Mouse (Mus musculus): ENCODE data around the gene Nup88. TPM values are rescaled to one million over a fixed set of nuclear protein-coding genes. Genes with fewer than 3 reads are reported as not detected.

The Nup88 gene
- 100 and 104 TPM in 2 replicates for polyA plus RNA-seq (2015; fragmentation: Nextera tagmentation; extraction: Ambion mirVana)

DNA sequence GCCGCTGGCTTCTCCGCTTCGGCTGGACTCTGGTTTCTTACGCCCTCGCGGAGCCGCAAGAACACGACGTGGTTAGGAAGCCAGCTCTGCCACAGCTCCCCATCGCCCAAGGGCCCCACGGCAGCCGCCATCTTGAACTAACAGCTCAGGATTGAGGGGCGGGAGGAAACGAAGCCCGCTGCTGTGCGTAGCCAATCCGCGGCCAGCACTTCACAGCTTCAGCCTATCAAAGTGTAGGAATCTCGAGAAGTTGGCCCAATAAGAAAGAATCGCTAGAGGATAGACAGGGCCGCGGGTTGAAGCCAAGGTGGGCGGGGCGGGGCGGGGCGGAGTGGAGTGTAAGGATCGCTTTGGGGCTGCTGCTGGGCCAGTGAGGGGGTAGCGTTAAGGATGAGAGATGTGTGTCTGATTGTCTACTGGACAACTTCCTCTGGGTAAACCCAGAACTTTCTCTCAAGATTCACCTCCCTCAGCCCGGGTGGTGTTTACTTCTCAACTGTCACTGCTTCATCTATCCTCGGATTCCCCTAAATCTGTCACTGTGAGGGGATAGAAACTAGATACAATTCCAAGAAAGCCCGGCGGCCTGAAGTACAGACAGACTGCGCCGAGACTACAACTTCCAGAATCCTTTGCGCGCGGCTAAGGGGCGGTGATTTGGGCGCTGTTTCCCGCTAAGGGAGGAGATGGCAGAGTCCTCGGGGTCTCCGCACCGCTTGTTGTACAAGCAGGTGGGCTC lies at the start of gene Nup88, which contains the start of gene Rpain:
TSS of gene Nup88 (minus strand) at position 153 of the 739 bp plus-strand sequence.
TSS of gene Rpain (plus strand) at position 393 of the 739 bp plus-strand sequence.
- under 1% methylated on average over 43 of the region's 43 CpGs for WGBS
- ATAC-seq, result peak; percentile 98
- peak within 1 kb of the TSS; percentile 90 for H3K9ac ChIP-seq
- peak within 1 kb of the TSS; percentile 90 for H3K4me3 ChIP-seq (replicated peaks)
- H3K4me2 ChIP-seq (replicated peaks), result peak within 1 kb of the TSS; percentile 76
- H3K4me1 ChIP-seq (replicated peaks), result peaks cover 12% of the 10 kb centered on the region
- peaks cover 13% of the 10 kb centered on the region; the same call in 1 of the 2 replicates for H3K36me3 ChIP-seq
- H3K27me3 ChIP-seq (replicated peaks), result no peaks in the 10 kb centered on the region
- H3K9me3 ChIP-seq, result no peaks in the 10 kb centered on the region
- peak within 1 kb of the TSS; percentile 85 for H3K27ac ChIP-seq

DNA sequence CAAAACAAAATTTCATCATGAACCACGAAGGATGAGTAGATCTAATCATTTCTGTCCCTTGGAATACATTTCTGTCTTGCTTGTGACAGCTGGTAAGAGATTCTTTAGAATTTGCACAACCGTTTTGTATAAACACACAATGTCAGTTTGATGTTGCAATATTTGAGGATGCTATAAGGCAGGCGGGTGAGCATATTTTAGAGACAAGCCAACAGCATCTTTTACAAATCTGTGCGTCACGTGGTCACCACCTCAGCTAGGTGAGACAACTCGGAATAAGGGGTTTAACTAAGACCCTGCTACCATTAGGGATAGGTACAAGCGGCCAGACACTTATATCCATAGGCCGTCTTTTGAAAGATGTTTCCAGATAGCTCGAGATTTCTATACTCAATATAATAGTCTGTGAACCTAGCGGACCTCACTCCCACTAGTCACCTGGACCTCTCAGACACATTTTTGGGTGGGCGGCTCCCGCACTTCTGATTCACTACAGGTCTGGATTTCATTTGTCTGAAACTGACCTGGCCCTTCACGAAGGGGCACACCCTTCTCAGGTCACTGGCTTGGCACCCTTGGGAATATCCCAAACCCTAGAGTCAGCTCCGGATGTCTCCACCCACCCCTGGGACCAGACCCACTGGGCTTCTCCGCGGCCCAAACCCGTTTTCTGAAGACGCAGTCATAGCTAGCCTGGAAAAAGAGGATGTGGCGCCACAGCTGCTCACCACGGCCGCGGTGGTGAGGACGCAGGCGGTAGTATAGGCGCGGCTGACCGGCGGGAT lies 48.8 kb upstream of the Nup88 start:
- peak overlapping the region; percentile 86 for H3K4me3 ChIP-seq (replicated peaks)
- ATAC-seq, result peak; percentile 48
- H3K27ac ChIP-seq, result peak overlapping the region; percentile 75
- H3K36me3 ChIP-seq, result 0 out of 2 replicates have a peak, but pooled peaks cover 5% of the 10 kb centered on the region
- H3K27me3 ChIP-seq (replicated peaks), result no peaks in the 10 kb centered on the region
- 0 out of 2 replicates have a peak, but pooled peaks cover 6% of the 10 kb centered on the region for H3K4me1 ChIP-seq (replicated peaks)
- H3K4me2 ChIP-seq (replicated peaks), result peak overlapping the region; percentile 75
- H3K9ac ChIP-seq, result peak overlapping the region; percentile 93
- no peaks in the 10 kb centered on the region for H3K9me3 ChIP-seq
- WGBS, result 4% methylated on average over 28 of the region's 28 CpGs

DNA sequence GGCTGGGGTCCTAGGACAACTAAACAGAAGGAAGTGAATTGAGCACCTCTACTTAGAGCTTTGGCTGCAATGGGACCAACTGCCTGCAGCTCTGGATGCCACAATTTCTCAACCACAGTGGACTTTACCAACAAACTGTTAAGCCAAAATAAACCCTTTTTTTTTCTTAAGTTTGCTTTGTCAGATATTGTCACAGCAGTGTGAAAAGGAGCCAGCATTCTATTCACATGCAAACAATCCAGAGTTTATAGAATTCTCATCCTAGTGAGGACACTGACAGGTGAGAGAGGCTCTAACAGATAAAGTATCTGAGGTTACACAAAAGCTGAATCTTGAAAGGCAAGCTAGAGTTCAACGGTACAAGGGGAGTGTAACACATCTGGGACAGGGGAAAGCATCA lies 47.3 kb upstream of the Nup88 start:
- Histone ChIP-seq H3K27me3 (replicated peaks) (no peaks in the 10 kb centered on the region), H3K4me3 (replicated peaks) (no peak overlapping the region), H3K27ac (no peak overlapping the region), H3K36me3 (peaks cover 7% of the 10 kb centered on the region; the same call in 1 of the 2 replicates), H3K4me2 (replicated peaks) (no peak overlapping the region), H3K9me3 (no peaks in the 10 kb centered on the region), H3K4me1 (replicated peaks) (0 out of 2 replicates have a peak, but pooled peaks cover 6% of the 10 kb centered on the region), H3K9ac (no peak overlapping the region)
- 86% methylated on average over 1 of the region's 1 CpGs for WGBS
- ATAC-seq, result no peak

DNA sequence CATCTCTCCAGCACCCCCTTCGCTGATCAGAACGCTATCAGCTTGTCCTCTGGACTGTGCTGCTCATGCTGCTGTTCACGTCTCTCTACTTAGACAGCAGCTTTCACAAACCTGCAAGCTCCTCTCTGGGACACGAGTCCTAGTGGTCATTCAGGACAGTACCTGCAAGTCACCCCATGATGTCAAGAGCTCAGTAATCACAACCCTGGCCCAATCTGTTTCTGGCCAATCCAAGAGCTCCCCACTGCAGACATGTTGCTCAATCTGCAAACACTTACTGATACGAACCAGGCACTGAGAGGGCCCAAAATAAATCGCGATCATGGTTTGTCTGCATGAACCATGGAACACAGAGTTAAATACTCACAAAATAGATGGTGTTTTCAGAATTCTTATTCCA lies 43.0 kb upstream of the Nup88 start:
- H3K4me1 ChIP-seq (replicated peaks), result 0 out of 2 replicates have a peak, but pooled peaks cover 6% of the 10 kb centered on the region
- H3K36me3 ChIP-seq, result peaks cover 19% of the 10 kb centered on the region
- no peak overlapping the region for H3K4me2 ChIP-seq (replicated peaks)
- H3K9me3 ChIP-seq, result no peaks in the 10 kb centered on the region
- H3K27me3 ChIP-seq (replicated peaks), result no peaks in the 10 kb centered on the region
- ATAC-seq, result no peak
- no peak overlapping the region for H3K4me3 ChIP-seq (replicated peaks)
- no peak overlapping the region for H3K27ac ChIP-seq
- no peak overlapping the region for H3K9ac ChIP-seq
- WGBS, result 95% methylated on average over 7 of the region's 7 CpGs

DNA sequence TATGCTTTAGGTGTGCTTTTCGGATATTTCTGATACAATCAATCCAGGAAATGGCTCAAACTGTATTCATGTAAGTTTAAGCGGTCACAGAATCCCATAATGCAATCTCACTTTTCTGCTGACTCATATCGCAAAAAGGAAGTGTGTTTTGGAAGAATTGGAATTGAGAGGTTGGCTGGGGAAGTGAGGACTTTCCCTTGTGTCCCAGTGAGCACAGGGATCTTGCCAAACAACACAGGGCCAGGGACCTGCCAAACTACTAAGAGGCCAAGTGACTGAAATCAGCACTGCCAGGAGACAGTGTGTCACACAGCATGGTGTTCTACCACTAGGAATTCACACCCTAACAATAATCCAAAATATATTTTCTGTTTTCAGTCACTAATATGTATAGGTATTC lies 38.5 kb upstream of the Nup88 start:
- Histone ChIP-seq H3K4me2 (replicated peaks) (no peak overlapping the region), H3K9ac (no peak overlapping the region), H3K27ac (no peak overlapping the region), H3K27me3 (replicated peaks) (no peaks in the 10 kb centered on the region), H3K36me3 (peaks cover 19% of the 10 kb centered on the region), H3K4me1 (replicated peaks) (peaks cover 3% of the 10 kb centered on the region; the same call in 1 of the 2 replicates), H3K9me3 (no peaks in the 10 kb centered on the region), H3K4me3 (replicated peaks) (no peak overlapping the region)
- ATAC-seq, result no peak
- 83% methylated on average over 3 of the region's 3 CpGs for WGBS

DNA sequence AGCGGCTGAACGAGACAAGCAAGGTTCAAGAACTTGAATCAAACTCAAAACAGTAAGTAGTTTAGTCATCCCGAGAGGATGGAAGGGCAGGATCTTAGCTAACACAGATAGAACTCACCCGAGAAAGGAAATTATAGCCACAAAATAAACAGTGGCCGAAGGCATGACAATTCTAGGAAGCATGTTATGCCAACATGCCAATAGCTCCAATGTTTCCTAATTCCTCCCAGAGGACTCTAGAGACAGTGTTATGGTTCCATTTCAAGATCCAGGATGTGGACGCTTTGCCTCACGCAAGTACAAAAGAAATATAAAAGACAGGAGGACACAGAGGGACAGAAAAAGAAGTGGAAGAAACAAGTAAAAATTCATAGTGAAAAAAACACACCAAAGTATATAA lies 38.1 kb upstream of the Nup88 start:
- Histone ChIP-seq H3K9ac (no peak overlapping the region), H3K27me3 (replicated peaks) (no peaks in the 10 kb centered on the region), H3K4me1 (replicated peaks) (peaks cover 8% of the 10 kb centered on the region), H3K4me3 (replicated peaks) (no peak overlapping the region), H3K4me2 (replicated peaks) (no peak overlapping the region), H3K9me3 (no peaks in the 10 kb centered on the region), H3K36me3 (peaks cover 19% of the 10 kb centered on the region), H3K27ac (no peak overlapping the region)
- no peak for ATAC-seq
- 85% methylated on average over 7 of the region's 7 CpGs for WGBS

DNA sequence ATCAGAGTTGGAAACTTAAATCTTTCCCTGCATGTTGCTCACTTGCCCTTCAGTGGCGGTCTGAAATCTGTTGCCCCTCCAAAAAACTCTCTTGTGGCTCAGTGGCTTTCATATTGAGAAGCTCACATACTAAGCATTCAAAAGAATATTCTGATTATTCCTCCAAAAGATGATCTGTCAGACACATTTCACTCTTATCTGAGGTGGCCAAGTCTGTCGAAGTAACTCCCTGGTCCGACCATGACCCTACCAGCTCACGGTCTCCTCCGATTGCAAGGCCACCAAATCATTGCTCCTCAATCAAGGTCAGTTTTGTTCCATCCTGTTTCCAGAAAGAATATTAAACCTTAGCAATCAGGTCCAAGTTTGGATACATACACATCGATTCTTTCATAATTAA lies 37.3 kb upstream of the Nup88 start:
- no peaks in the 10 kb centered on the region for H3K27me3 ChIP-seq (replicated peaks)
- 93% methylated on average over 6 of the region's 6 CpGs for WGBS
- no peak for ATAC-seq

DNA sequence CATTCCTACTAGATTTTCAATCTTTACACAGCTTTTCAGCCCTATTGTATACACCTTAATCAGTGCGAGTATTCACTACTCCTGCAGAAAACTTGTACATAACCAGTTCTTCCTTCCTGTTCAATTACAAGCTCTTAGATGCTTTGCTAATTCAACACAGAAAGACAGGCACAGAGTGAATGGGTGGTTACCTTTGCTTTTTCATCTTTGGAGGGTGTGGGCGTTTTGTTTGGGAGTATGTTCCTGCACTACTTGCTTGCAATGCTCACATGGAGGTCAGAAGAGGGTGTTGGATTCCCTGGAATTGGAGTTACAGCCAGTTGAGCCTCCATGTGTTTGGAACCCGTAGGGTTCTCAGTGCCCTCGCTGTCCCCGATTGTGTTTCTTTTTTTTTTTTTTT lies 35.3 kb upstream of the Nup88 start:
- H3K36me3 ChIP-seq, result peaks cover 10% of the 10 kb centered on the region
- H3K4me1 ChIP-seq (replicated peaks), result peaks cover 14% of the 10 kb centered on the region
- H3K4me2 ChIP-seq (replicated peaks), result peak overlapping the region; percentile 50
- H3K9ac ChIP-seq, result no peak overlapping the region
- no peak for ATAC-seq
- H3K27me3 ChIP-seq (replicated peaks), result no peaks in the 10 kb centered on the region
- H3K27ac ChIP-seq, result no peak overlapping the region
- no peaks in the 10 kb centered on the region for H3K9me3 ChIP-seq
- no peak overlapping the region for H3K4me3 ChIP-seq (replicated peaks)
- WGBS, result 62% methylated on average over 5 of the region's 5 CpGs

More for the DNA sequence above, 37.3 kb upstream of the Nup88 start:
- H3K4me2 ChIP-seq (replicated peaks), result no peak overlapping the region
- H3K9me3 ChIP-seq, result no peaks in the 10 kb centered on the region
- H3K4me3 ChIP-seq (replicated peaks), result no peak overlapping the region
- H3K36me3 ChIP-seq, result peaks cover 12% of the 10 kb centered on the region
- H3K27ac ChIP-seq, result no peak overlapping the region
- no peak overlapping the region for H3K9ac ChIP-seq
- H3K4me1 ChIP-seq (replicated peaks), result peaks cover 14% of the 10 kb centered on the region

DNA sequence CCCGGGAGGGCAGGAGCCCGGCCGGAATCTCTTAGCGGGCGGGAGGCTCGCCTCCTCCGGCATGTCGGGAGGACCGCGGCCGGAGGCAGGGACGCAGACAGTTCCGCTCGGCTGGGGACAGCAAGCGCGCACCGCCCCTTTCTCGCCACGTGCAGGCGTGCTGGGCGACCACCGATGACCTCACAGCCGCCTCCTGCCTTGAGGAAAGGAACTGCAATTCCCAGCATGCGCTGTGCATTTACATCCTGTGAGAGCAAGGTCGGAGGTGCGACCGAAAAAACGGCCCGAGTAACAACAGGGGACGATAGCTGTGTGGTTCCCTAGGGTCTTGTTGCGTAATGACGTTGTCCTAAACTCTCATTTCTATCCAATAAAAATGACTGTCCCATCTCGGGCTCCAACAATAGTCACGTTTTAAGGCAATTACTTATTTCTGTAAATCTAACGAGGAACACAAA lies 34.6 kb upstream of the Nup88 start, which contains the start of gene Dhx33:
TSS of gene Dhx33 (minus strand) at position 122 of the 458 bp plus-strand sequence.
- H3K4me3 ChIP-seq (replicated peaks), result peak within 1 kb of the TSS; percentile 98
- H3K36me3 ChIP-seq, result peaks cover 9% of the 10 kb centered on the region; the same call in 1 of the 2 replicates
- peak within 1 kb of the TSS; percentile 77 for H3K4me2 ChIP-seq (replicated peaks)
- peak within 1 kb of the TSS; percentile 77 for H3K9ac ChIP-seq
- no peaks in the 10 kb centered on the region for H3K27me3 ChIP-seq (replicated peaks)
- peak within 1 kb of the TSS; percentile 79 for H3K27ac ChIP-seq
- ATAC-seq, result peak; percentile 98
- no peaks in the 10 kb centered on the region for H3K9me3 ChIP-seq
- WGBS, result under 1% methylated on average over 35 of the region's 35 CpGs
- peaks cover 14% of the 10 kb centered on the region for H3K4me1 ChIP-seq (replicated peaks)

DNA sequence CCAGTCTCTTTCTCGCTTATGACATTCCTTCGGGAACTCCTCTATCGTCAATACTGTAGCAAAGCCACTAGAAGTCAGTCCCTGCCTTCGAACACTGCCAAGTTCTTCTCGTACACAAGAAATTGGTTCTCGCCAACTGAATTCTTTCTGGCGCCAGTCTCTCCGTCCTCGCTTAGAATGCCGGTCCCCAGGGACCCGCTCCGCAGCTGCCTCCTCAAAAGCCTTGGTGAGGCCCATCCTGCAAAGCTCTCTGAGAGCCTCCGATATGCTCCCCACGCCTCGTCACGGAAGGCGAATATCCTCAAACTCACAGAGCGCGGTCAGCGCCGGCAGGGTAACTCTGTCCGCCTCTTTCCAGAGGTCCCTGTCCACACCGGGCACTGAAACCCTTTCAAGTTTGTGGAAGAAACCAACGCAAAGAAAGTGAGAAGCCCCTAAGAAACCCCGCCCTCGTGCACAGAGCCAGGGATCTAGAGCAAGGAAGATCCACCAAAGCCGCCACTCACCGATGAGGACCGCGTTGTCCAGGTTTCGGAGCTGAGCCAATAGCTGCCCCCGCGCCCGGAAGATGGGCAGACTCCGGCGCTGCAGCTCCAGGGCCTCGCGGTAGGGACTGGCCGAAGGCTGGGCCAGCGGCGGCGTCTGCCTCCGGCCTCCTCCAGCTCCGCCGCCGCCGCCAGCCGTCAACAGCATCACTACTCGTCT lies 34.0 kb upstream of the Nup88 start:
- H3K27me3 ChIP-seq (replicated peaks), result no peaks in the 10 kb centered on the region
- peak overlapping the region; percentile 79 for H3K27ac ChIP-seq
- H3K9me3 ChIP-seq, result no peaks in the 10 kb centered on the region
- peak; percentile 92 for ATAC-seq
- under 1% methylated on average over 49 of the region's 49 CpGs for WGBS
- H3K4me1 ChIP-seq (replicated peaks), result peaks cover 14% of the 10 kb centered on the region
- peak overlapping the region; percentile 77 for H3K4me2 ChIP-seq (replicated peaks)
- peak overlapping the region; percentile 77 for H3K9ac ChIP-seq
- H3K36me3 ChIP-seq, result peaks cover 8% of the 10 kb centered on the region; the same call in 1 of the 2 replicates
- H3K4me3 ChIP-seq (replicated peaks), result peak overlapping the region; percentile 98

DNA sequence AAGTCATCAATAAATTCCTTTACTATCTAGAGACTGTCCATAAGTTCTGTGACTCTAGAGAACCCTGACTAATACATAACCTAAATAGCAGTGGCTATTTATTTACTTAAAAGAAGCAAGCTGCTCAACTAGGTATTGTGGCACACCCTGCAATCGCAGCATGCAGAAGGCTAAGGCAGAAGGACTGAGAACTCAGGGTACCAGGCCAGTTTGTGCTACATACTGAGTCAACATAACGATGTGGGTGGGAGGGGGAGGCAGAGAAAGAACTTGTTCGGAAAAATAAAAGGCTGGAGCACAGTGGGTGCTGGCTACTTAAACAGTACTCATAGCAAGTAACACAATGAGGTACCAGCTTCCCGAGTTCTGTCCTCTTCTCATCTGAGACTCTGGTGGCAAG lies 31.4 kb upstream of the Nup88 start:
- no peak for ATAC-seq
- H3K9me3 ChIP-seq, result no peaks in the 10 kb centered on the region
- H3K27ac ChIP-seq, result no peak overlapping the region
- H3K36me3 ChIP-seq, result peaks cover 11% of the 10 kb centered on the region; the same call in 1 of the 2 replicates
- no peak overlapping the region for H3K4me3 ChIP-seq (replicated peaks)
- no peak overlapping the region for H3K9ac ChIP-seq
- no peak overlapping the region for H3K4me2 ChIP-seq (replicated peaks)
- H3K27me3 ChIP-seq (replicated peaks), result no peaks in the 10 kb centered on the region
- 88% methylated on average over 4 of the region's 4 CpGs for WGBS
- peaks cover 14% of the 10 kb centered on the region for H3K4me1 ChIP-seq (replicated peaks)
